Mouse (Mus musculus): ENCODE results near the gene Rabl6.

GRCm38 (mm10) chr2:25541644-25542367 is 66.5 kb downstream of the Rabl6 start:
- TF ChIP-seq CTCF (conservative IDR thresholded peaks at IDR 0.05; ENCODE audit: low read length) (no peak), POU5F1 (IDR thresholded peaks at IDR 0.05; ENCODE audit: borderline replicate concordance, low read length) (no peak)

Measured in E14TG2a.4 (cell line).